Mouse (Mus musculus) adrenal gland, postnatal 10 days (tissue): ENCODE results near the gene Ghsr. TPM values are rescaled to one million over a fixed set of nuclear protein-coding genes. Genes with fewer than 3 reads are reported as not detected.

Experiments
- DNase-seq: peaks from one replicate; pipeline ENCODE4 v3.0.0; 2021; ENCODE audit warnings: mixed read lengths
- total RNA-seq, 2 experiments: library from RNA; stranded (reverse); gene quantifications; 2 replicates each; pipeline ENCODE4 v1.2.3; 2021

Ghsr gene
- total RNA-seq, 2 experiments from 2014 or later: not detected

DNA sequence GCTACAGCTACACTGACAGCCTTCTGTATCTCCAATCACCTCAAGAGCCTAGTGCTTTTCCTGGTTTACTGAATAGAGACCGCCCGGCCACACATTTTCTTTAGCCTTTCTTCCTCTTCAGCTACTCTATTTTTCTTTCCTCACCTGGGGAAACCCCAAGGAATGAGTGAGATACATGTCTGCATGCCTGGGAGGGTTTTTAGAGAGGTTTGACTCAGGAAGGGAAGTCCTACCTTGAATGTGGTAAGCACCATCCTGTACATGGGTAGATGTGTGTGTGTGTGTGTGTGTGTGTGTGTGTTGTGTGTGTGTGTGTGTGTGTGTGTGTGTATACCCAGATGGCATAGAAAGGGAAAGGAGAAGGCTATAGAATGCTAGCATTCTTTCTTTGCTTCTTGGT is 40.1 kb downstream of the Ghsr start:
- DNase-seq: no peak

DNA sequence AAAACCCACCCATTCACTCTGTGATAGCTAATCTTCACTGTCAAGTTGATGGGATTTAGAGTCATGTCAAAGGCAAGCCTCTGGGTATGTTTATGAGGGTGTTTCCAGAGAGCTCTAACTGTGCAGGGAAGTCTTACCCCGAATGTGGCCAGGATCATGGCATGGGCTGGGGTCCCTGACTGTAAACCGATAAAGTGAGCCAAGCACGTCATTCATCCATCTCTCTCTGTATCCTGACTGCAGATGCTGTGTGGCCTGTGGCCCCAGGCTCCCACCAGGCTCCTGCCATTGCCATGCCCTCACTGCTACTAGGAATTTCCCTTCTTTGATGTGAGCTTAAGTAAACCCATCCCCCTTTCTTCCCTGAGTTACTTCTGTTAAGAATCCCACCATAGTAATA is 42.4 kb downstream of the Ghsr start:
- no peak for DNase-seq

DNA sequence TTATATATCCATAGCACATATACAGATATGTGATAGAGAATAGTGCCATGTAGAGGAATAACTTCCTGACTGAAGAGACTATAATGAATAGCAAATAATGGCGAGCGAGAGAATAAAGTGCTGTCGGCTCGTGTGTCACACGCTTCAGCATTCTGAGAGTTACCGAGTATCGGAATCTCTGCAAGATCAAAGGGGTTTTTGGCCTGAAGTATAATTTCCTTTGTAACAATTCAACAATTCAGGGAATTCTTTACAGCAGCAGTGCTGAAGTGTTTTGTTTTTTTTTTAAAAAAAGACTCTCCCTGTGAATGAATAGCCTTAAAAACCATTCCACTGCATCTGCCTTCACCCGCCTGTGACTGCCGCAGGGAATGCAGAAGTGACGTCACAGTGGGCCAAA is 45.6 kb downstream of the Ghsr start:
- no peak for DNase-seq

DNA sequence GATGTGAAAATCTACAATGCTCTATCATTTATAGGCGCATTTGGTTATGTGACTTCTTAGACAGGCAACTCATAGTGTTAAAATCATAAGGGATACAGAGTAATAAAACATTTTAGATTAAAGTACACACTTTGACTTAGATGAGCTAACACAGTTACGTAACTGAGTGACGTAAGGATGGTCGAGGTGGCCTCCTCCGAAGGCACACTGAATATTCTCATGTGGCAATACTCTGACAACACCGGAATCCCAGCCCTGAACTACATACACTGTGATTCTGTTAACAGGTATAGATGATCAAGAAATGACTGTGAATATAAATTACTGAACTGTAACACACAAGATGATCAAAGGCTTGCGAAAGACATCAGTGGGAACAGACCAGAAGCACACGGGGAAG is 47.5 kb downstream of the Ghsr start:
- DNase-seq: no peak

DNA sequence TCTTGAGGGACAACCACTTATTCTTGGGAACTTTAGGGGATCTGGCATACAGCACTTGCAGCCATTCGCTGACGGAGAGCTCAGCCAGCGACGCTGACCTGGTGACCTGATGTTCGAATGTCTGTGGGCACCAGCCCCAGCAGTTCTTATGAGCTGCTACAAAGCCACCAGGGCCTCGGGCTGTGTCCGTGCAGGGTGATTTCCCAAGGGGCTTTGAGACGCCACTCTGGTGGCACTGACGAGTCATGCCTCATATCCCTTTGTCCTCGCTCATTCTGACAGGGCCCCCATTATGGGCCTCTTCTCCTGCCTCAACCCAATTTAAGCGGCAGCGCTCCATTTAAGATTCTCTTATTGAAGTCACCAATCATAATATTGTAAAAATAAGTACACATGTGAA is 50.8 kb downstream of the Ghsr start:
- DNase-seq: no peak

DNA sequence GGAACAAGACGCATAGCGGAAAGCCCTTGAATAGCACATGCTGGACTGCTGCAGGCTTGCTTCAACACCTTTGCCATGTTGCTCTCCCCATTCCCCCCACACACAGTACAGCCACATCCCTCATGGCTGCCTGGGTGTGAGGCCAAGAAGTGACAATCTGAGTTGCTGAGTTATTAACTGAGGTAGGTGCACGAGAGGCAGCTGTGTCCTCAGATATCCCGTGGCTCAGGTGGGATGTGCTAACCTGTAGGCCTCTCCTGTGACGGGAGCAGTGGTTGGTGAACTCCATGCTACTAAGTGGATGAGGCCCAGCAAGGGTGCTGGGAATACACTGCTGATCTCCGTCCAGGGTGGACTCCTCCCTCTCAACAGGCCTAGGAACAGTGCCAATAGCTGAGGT is 51.4 kb downstream of the Ghsr start:
- DNase-seq: no peak

DNA sequence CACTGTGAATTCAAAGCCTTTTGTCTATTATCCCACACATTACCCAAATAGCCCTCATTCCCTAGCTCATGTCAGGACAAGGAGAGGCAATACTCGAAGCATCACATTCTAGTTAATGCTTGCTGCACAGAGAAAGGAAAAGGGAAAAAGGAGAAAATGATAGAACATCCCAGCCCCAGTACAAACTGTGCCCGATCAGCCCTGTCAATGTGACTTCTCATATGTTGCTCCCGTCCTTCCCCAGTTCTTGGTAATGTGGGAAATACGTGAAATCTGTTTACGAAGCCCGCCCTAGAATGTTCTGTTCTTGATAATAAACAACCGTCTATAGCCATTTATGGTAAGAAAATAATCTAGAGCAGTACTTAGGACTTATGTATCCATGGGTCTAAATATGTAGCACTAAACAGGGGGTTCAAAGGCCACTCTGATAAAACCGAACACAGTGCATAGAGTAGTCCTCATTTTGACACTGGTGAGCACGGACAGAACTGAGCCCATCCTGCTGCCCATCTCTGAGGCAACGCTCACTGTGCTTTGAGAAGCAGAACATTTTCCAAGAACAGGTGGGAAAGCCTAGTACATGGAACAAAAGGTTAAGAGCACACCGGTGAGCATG is 53.0 kb downstream of the Ghsr start:
- no peak for DNase-seq

DNA sequence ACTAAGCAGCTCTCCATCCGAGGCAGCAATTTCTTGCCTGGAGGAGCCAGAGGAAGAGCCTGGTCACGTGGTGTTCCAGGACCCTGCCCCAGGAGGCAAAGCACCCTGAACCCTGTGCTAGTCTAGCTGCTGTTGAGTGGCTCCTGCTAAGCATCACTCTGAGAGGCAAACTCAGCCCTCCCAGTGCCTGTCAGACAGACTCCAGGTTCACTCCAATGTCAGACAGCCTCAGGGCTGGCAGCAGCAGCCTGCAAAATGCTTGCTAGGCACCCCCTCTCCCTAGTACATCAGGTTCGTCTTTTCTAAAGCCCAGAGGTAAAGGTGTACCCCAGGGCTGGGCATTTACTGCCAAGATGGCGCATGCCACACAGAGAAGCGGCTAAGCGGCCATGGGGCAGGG is 56.3 kb downstream of the Ghsr start:
- DNase-seq: no peak

Other genes starting within 250 kb of the Ghsr start
- 10 to 100 TPM; 13.2 to 17.2 TPM for gene Ect2, start 217.5 kb upstream of the Ghsr start, total RNA-seq
- gene Nceh1, start 188.4 kb upstream of the Ghsr start, total RNA-seq: 10 to 100 TPM; 65.9 to 80.9 TPM
- 10 to 100 TPM in 1 of 2 experiments, 1 to 10 TPM in 1; 8.0 to 15.0 TPM for gene Tnfsf10, start 54.3 kb upstream of the Ghsr start, total RNA-seq